Mouse (Mus musculus): ENCODE measurements around the gene Spcs2. TPM values are rescaled to one million over a fixed set of nuclear protein-coding genes. Genes with fewer than 3 reads are reported as not detected.
A peak's percentile ranks its signal among the peaks of the same experiment; 100 is the strongest.

Gene Spcs2
- polyA plus RNA-seq, 1 experiment from 2014 or later, result 245 TPM

DNA sequence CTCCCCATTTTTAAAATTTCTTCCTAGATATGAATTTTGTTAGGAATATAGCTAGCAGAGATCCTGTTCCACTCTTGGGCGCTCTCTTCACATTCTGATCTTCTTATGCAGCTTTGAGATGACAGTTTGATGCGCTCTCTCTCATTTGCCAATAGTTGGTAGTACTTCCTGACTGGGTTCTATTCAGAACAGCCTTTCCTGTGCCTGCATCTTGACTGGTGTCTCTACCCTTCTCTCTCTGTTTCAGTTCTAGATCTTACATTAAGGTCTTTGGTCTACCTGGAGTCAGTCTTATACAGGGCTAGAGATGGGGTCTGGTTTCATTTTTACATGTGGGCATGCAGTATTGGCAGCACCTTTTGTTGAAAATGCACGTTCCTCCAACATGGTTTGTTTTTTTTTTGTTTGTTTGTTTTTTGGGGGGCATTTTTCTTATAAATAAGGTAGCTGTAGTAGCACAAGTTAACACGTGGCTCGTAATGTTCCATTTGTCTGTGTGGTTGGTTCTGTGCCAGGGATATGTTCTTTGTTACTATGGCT lies 28.9 kb downstream of the Spcs2 start:
- H3K9ac ChIP-seq (replicated peaks; ENCODE audit: low read depth, low read length), result no peak overlapping the region
- no peak overlapping the region for H3K27ac ChIP-seq (ENCODE audit: low read depth, low read length)
- H3K27me3 ChIP-seq (ENCODE audit: control insufficient read depth, insufficient read depth, low read length), result no peaks in the 10 kb centered on the region
- no peak overlapping the region for H3K4me2 ChIP-seq (ENCODE audit: low read depth, low read length)
- WGBS, result 91% methylated on average over 5 of the region's 5 CpGs
- H3K36me3 ChIP-seq (ENCODE audit: control insufficient read depth, insufficient read depth, low read length), result 0 out of 2 replicates have a peak, but pooled peaks cover 8% of the 10 kb centered on the region
- H3K4me3 ChIP-seq (ENCODE audit: low read depth, low read length), result no peak overlapping the region
- no peak for ATAC-seq (ENCODE audit: low read depth)
- no peaks in the 10 kb centered on the region for H3K4me1 ChIP-seq (ENCODE audit: control insufficient read depth, insufficient read depth, low read length)
- H3K9me3 ChIP-seq (ENCODE audit: control insufficient read depth, low read length), result no peaks in the 10 kb centered on the region

DNA sequence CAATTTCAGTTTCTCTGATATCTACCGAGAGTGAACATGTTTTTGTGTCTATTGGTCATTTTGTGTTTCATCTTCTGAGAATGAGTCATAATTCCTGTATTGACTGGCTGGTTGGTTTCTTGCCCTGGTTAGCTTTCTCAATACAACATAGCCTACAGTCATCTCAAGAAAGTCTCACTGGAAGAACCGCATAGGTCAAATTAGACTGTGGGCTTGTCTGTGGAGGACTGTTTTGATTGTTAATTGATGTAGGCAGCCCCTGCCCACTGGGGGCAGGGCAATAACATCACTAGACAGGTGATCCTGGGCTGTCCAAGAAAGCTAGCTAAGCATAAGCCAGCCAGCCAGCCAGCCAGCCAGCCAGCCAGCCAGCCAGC lies 29.4 kb downstream of the Spcs2 start:
- no peak overlapping the region for H3K9ac ChIP-seq (replicated peaks; ENCODE audit: low read depth, low read length)
- ATAC-seq (ENCODE audit: low read depth), result no peak
- WGBS, result 89% methylated on average over 2 of the region's 2 CpGs
- no peaks in the 10 kb centered on the region for H3K9me3 ChIP-seq (ENCODE audit: control insufficient read depth, low read length)
- H3K27ac ChIP-seq (ENCODE audit: low read depth, low read length), result no peak overlapping the region
- no peak overlapping the region for H3K4me3 ChIP-seq (ENCODE audit: low read depth, low read length)
- 0 out of 2 replicates have a peak, but pooled peaks cover 6% of the 10 kb centered on the region for H3K36me3 ChIP-seq (ENCODE audit: control insufficient read depth, insufficient read depth, low read length)
- H3K4me2 ChIP-seq (ENCODE audit: low read depth, low read length), result no peak overlapping the region
- H3K27me3 ChIP-seq (ENCODE audit: control insufficient read depth, insufficient read depth, low read length), result no peaks in the 10 kb centered on the region
- no peaks in the 10 kb centered on the region for H3K4me1 ChIP-seq (ENCODE audit: control insufficient read depth, insufficient read depth, low read length)

DNA sequence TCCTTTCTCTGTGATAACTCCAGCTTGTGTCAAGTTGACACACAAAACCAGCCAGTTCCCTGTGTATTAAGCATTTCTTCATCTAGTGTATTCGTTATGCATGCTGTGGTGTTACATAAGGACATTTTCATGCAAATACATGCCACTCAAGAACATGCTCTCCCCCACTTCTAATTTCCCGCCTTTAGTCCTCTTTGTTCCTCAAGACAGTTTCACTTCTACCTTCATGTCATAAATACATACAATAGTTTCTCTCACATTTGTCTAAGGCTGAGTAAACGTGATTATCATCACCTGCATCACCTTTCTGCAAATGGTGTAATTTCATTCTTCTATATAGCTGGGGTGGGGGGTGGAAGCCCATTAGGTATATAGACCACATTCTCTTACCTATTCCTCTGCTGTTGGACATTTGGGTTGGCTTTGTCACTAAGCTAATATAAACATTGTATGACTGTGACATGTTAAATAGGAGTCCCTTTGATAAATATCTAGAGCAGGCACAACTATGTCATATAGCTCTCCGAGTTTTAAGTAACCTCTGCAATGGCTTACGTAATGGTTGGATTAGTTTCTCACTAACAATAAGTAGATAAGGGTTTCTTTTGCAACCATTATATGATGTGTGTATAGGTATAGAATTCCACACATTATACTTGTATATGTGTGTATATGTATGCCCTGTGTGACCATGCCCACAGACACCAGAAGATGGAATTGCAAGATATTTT lies 30.0 kb downstream of the Spcs2 start:
- no peak overlapping the region for H3K9ac ChIP-seq (replicated peaks; ENCODE audit: low read depth, low read length)
- no peak overlapping the region for H3K4me3 ChIP-seq (ENCODE audit: low read depth, low read length)
- H3K9me3 ChIP-seq (ENCODE audit: control insufficient read depth, low read length), result no peaks in the 10 kb centered on the region
- no peaks in the 10 kb centered on the region for H3K27me3 ChIP-seq (ENCODE audit: control insufficient read depth, insufficient read depth, low read length)
- no peak for ATAC-seq (ENCODE audit: low read depth)
- no peak overlapping the region for H3K27ac ChIP-seq (ENCODE audit: low read depth, low read length)
- 0 out of 2 replicates have a peak, but pooled peaks cover 2% of the 10 kb centered on the region for H3K4me1 ChIP-seq (ENCODE audit: control insufficient read depth, insufficient read depth, low read length)
- 89% methylated on average over 5 of the region's 5 CpGs for WGBS
- 0 out of 2 replicates have a peak, but pooled peaks cover 3% of the 10 kb centered on the region for H3K36me3 ChIP-seq (ENCODE audit: control insufficient read depth, insufficient read depth, low read length)
- H3K4me2 ChIP-seq (ENCODE audit: low read depth, low read length), result no peak overlapping the region

DNA sequence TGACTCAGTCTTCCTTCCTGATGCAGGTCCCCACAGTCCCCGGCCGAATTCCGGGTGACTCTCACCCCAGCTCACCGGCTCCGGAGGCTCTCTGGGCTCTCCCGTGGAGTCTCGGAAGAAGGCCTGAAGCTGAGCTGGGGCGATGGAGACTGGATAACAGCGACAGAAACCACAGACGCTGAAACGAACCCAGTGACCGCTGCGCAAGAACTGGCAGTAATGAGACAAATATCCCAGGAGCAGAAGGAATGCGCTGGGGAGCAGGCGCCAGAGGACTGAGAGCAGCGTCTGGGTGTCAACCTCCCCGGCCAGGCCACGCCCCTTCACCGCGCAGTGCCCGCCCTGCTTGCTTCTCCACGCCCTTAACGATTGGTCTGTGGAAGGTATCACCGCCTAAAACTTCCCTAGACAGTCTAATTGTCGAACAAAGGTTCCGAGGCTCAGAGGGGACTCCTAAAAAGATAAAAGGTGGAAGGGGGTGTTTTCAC lies 35.1 kb downstream of the Spcs2 start, which contains the start of gene Neu3:
TSS of gene Neu3 (minus strand) at position 335 of the 488 bp plus-strand sequence.
- H3K9ac ChIP-seq (replicated peaks; ENCODE audit: low read depth, low read length), result peak within 1 kb of the TSS; percentile 29
- no peaks in the 10 kb centered on the region for H3K36me3 ChIP-seq (ENCODE audit: control insufficient read depth, insufficient read depth, low read length)
- 0 out of 2 replicates have a peak within 1 kb of the TSS, but pooled peaks have one; percentile 13 for H3K27ac ChIP-seq (ENCODE audit: low read depth, low read length)
- peak within 1 kb of the TSS; percentile 38 for H3K4me2 ChIP-seq (ENCODE audit: low read depth, low read length)
- H3K27me3 ChIP-seq (ENCODE audit: control insufficient read depth, insufficient read depth, low read length), result no peaks in the 10 kb centered on the region
- WGBS, result under 1% methylated on average over 26 of the region's 26 CpGs
- ATAC-seq (ENCODE audit: low read depth), result peak; percentile 96
- 0 out of 2 replicates have a peak, but pooled peaks cover 3% of the 10 kb centered on the region for H3K4me1 ChIP-seq (ENCODE audit: control insufficient read depth, insufficient read depth, low read length)
- H3K4me3 ChIP-seq (ENCODE audit: low read depth, low read length), result peak within 1 kb of the TSS; percentile 27
- no peaks in the 10 kb centered on the region for H3K9me3 ChIP-seq (ENCODE audit: control insufficient read depth, low read length)

DNA sequence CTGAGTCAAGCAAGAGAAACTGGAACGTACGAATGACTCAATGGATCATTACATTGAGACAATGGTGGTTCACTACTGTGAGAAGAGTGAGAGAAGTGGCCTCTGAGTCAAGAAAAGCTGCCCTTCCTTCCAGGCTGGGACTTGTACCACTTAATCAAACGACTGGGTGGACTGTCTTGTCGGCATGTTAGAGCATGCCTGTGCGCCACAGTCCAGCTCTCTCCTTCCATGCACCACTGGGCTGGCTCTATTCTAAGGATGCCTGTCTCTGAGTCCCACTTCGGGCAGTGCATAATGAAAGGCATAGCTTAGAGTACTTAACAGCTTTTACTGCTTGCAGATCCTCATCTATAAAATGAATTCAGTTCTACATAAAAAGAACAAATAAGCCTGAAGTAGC lies 37.2 kb downstream of the Spcs2 start:
- no peak overlapping the region for H3K9ac ChIP-seq (replicated peaks; ENCODE audit: low read depth, low read length)
- no peak overlapping the region for H3K27ac ChIP-seq (ENCODE audit: low read depth, low read length)
- no peaks in the 10 kb centered on the region for H3K9me3 ChIP-seq (ENCODE audit: control insufficient read depth, low read length)
- H3K27me3 ChIP-seq (ENCODE audit: control insufficient read depth, insufficient read depth, low read length), result no peaks in the 10 kb centered on the region
- 70% methylated on average over 6 of the region's 6 CpGs for WGBS
- H3K4me1 ChIP-seq (ENCODE audit: control insufficient read depth, insufficient read depth, low read length), result 0 out of 2 replicates have a peak, but pooled peaks cover 3% of the 10 kb centered on the region
- no peak overlapping the region for H3K4me3 ChIP-seq (ENCODE audit: low read depth, low read length)
- no peaks in the 10 kb centered on the region for H3K36me3 ChIP-seq (ENCODE audit: control insufficient read depth, insufficient read depth, low read length)
- no peak for ATAC-seq (ENCODE audit: low read depth)
- no peak overlapping the region for H3K4me2 ChIP-seq (ENCODE audit: low read depth, low read length)

DNA sequence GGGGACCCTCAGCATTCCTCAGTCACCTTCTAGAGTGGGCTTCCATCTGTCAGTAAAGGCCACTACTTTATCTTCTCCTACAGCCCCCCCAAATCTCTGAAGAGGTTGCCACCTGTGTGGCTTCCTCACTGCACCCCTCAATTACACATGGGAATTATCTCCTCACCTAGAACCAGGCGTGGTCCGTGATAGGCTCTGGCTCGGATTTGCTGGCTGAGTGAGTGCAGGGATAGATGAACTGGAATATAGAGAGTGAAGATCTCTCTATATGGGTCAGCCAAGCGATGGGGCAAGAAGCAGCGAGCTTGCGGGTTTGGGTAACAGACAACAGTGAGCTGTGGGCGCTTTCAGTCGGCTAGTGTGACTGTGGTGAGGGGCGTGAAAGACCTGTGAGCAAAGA lies 37.8 kb downstream of the Spcs2 start:
- H3K4me1 ChIP-seq (ENCODE audit: control insufficient read depth, insufficient read depth, low read length), result 0 out of 2 replicates have a peak, but pooled peaks cover 3% of the 10 kb centered on the region
- no peaks in the 10 kb centered on the region for H3K36me3 ChIP-seq (ENCODE audit: control insufficient read depth, insufficient read depth, low read length)
- no peak overlapping the region for H3K4me3 ChIP-seq (ENCODE audit: low read depth, low read length)
- H3K9me3 ChIP-seq (ENCODE audit: control insufficient read depth, low read length), result no peaks in the 10 kb centered on the region
- WGBS, result 90% methylated on average over 9 of the region's 9 CpGs
- H3K27me3 ChIP-seq (ENCODE audit: control insufficient read depth, insufficient read depth, low read length), result no peaks in the 10 kb centered on the region
- H3K27ac ChIP-seq (ENCODE audit: low read depth, low read length), result no peak overlapping the region
- ATAC-seq (ENCODE audit: low read depth), result no peak
- H3K9ac ChIP-seq (replicated peaks; ENCODE audit: low read depth, low read length), result no peak overlapping the region
- H3K4me2 ChIP-seq (ENCODE audit: low read depth, low read length), result no peak overlapping the region

DNA sequence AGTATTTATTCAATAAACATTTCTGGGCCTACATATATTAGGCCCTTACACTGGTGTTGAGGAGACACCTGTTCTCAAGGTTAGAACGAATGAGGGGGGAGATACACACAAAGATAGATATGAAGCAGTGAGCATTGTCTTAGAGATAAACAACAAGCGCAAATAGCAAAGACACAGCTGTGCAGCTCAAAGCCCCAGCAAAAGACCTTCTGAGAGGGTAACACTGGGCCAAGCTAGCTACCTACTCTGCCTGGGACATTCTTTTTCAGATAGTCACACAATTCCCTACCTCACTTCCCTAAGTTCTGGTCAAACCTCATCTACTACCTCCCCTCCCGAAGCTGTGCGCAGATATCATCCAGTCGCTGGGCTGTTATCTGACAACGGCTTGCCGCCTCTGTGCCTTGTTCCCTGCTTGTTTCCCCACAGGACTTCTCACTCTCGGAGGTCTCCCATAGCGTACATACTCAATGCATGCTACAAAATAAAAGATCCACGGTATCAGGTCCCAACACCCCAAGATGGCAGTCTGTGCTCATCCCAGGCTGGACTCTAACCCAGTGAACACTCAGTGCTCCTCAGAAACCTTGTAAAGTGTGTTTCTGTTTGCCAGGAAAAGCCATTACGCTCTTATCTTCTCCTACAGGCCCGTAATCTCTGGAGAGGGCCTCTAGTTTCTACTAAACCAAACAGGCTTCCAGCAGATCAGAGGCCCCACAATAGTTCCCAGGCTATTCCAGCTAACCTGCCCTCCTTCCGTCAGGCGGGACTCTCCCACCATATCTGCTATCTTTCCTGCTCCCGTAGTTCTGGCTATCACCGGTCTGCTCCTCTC lies 38.4 kb downstream of the Spcs2 start:
- H3K27ac ChIP-seq (ENCODE audit: low read depth, low read length), result no peak overlapping the region
- no peak overlapping the region for H3K9ac ChIP-seq (replicated peaks; ENCODE audit: low read depth, low read length)
- no peaks in the 10 kb centered on the region for H3K9me3 ChIP-seq (ENCODE audit: control insufficient read depth, low read length)
- 0 out of 2 replicates have a peak, but pooled peaks cover 3% of the 10 kb centered on the region for H3K4me1 ChIP-seq (ENCODE audit: control insufficient read depth, insufficient read depth, low read length)
- no peak for ATAC-seq (ENCODE audit: low read depth)
- no peak overlapping the region for H3K4me3 ChIP-seq (ENCODE audit: low read depth, low read length)
- no peak overlapping the region for H3K4me2 ChIP-seq (ENCODE audit: low read depth, low read length)
- H3K36me3 ChIP-seq (ENCODE audit: control insufficient read depth, insufficient read depth, low read length), result no peaks in the 10 kb centered on the region
- 90% methylated on average over 16 of the region's 16 CpGs for WGBS
- H3K27me3 ChIP-seq (ENCODE audit: control insufficient read depth, insufficient read depth, low read length), result no peaks in the 10 kb centered on the region

DNA sequence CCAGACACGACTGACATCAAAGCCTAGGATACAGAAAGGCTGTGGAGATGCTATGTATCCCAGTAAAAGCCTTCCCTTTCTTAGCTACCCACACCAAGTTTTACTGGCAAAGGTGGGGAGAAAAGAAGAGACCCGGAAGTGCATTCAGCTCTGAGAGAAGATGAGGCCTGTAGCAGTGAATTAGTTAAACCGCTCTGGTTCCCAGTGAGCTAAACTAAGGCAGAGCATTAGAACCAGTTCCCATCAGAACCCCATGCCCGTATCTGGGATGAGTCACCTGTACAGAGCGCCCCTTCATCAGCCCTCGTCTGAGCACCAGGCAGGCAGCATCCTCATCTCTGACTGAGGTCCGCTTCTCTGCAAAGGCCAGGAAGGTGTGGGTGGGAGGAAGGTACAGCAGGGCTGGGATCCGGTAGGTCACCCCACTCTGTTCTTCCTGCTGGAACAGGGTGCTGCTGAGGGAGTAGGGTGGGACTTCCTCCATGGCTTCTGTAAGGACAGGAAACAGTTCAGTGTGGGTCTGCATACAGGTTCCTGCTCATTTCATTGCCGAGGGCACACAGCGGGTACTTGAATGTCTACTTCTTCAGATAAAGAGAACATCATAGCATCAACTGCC lies 40.1 kb downstream of the Spcs2 start:
- WGBS, result 90% methylated on average over 10 of the region's 10 CpGs
- Histone ChIP-seq H3K4me3 (ENCODE audit: low read depth, low read length) (no peak overlapping the region), H3K9me3 (ENCODE audit: control insufficient read depth, low read length) (no peaks in the 10 kb centered on the region), H3K36me3 (ENCODE audit: control insufficient read depth, insufficient read depth, low read length) (no peaks in the 10 kb centered on the region), H3K4me2 (ENCODE audit: low read depth, low read length) (no peak overlapping the region), H3K9ac (replicated peaks; ENCODE audit: low read depth, low read length) (no peak overlapping the region), H3K4me1 (ENCODE audit: control insufficient read depth, insufficient read depth, low read length) (0 out of 2 replicates have a peak, but pooled peaks cover under 1% of the 10 kb centered on the region), H3K27me3 (ENCODE audit: control insufficient read depth, insufficient read depth, low read length) (no peaks in the 10 kb centered on the region), H3K27ac (ENCODE audit: low read depth, low read length) (no peak overlapping the region)
- no peak for ATAC-seq (ENCODE audit: low read depth)
